Mouse (Mus musculus) spleen, adult 2 months (tissue): ENCODE measurements around the gene Slc35g2. TPM values are rescaled to one million over a fixed set of nuclear protein-coding genes. Genes with fewer than 3 reads are reported as not detected.

Experiments
- DNase-seq, 2 experiments: peaks; one replicate each; pipeline versions ENCODE4 v3.0.0 to v3.0.0-alpha.2; 2012 to 2021; ENCODE audit warnings: low spot score in 2 of 2, low read depth in 1 of 2
- H3K27ac ChIP-seq: fragments of 200-500 bp; 2 replicates; pipeline ENCODE4 v1.5.1; 2012; ENCODE audit warnings: low read length, inconsistent platforms; ENCODE audit not compliant: insufficient read depth
- H3K27me3 ChIP-seq: fragments of 200-500 bp; 2 replicates; pipeline ENCODE4 v1.6.1; 2012; ENCODE audit warnings: mild to moderate bottlenecking, moderate library complexity, low read length, inconsistent platforms; ENCODE audit not compliant: control insufficient read depth, insufficient read depth
- H3K36me3 ChIP-seq: fragments of 200-500 bp; 2 replicates; pipeline ENCODE4 v1.6.1; 2012; ENCODE audit warnings: mild to moderate bottlenecking, low read length, inconsistent platforms; ENCODE audit not compliant: control insufficient read depth, insufficient read depth
- H3K4me1 ChIP-seq: fragments of 200-500 bp; 2 replicates; pipeline ENCODE4 v1.6.1; 2011; ENCODE audit warnings: inconsistent platforms; ENCODE audit not compliant: control insufficient read depth, insufficient read depth, insufficient read length
- H3K4me3 ChIP-seq: fragments of 200-500 bp; 2 replicates; pipeline ENCODE4 v1.5.1; 2011; ENCODE audit warnings: mild to moderate bottlenecking, inconsistent platforms; ENCODE audit not compliant: insufficient read depth, insufficient read length; ENCODE audit errors: extremely low read depth
- CTCF ChIP-seq: fragments of 200-500 bp; IDR thresholded peaks from 2 replicates; pipeline ENCODE4 v1.5.1; 2011; ENCODE audit warnings: mild to moderate bottlenecking, inconsistent platforms; ENCODE audit not compliant: insufficient read depth, insufficient read length, insufficient replicate concordance; ENCODE audit errors: extremely low read depth
- POLR2A ChIP-seq: fragments of 200-500 bp; IDR thresholded peaks from 2 replicates; pipeline ENCODE4 v1.6.1; 2011; ENCODE audit warnings: low read depth, low read length, inconsistent platforms
- WGBS: fragments of 180-500 bp; shearing (Covaris S2); methylation state at CpG from one replicate; pipeline ENCODE4 v1.1.7; 2018; 5-methylcytosine and 5-hydroxymethylcytosine counted together
- polyA plus RNA-seq: library from polyadenylated mRNA; depleted of rRNA; stranded (reverse); fragments of >200 nt; gene quantifications from 2 replicates; pipeline ENCODE4 v1.2.3, GENCODE M21; 2012

Slc35g2 gene
- polyA plus RNA-seq, 1 experiment: 0.14 TPM

GRCm38 (mm10) chr9:100599761-100600328 lies 29.0 kb upstream of the Slc35g2 start:
- no peak overlapping the region for H3K27ac ChIP-seq
- DNase-seq: no peak
- H3K4me3 ChIP-seq: no peak overlapping the region
- TF ChIP-seq POLR2A: no peak
- no peak for TF ChIP-seq CTCF
- whole genome bisulfite sequencing: 89% methylated on average over 3 of the region's 3 CpGs
- no peaks in the 10 kb centered on the region for H3K4me1 ChIP-seq
- H3K27me3 ChIP-seq: no peaks in the 10 kb centered on the region
- no peaks in the 10 kb centered on the region for H3K36me3 ChIP-seq

DNA sequence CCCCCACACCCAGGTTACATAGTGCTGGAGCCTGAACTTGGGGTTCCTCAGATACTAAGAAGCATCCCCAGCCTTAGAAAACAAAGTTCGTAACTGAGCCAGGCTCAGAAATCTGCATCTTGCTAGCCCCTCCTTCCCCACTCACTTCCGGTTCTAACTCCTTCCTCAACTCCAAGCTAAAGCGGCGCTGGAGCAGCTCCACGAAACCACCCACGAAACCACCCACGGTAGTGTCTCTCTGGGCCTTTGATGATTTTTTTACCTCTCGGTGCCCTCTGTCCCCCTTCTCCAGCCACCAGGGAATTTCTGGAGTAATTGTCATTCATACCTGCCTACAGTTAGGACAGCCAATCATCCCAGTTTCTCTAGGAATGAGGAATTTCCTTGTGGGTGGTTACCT lies 26.7 kb upstream of the Slc35g2 start, which contains the start of gene Stag1:
TSS of gene Stag1 (plus strand) at position 253 of the 400 bp plus-strand sequence.
- H3K27ac ChIP-seq: no peak within 1 kb of the TSS
- H3K4me3 ChIP-seq: no peak within 1 kb of the TSS
- no peak for TF ChIP-seq POLR2A
- no peak for TF ChIP-seq CTCF
- no peaks in the 10 kb centered on the region for H3K27me3 ChIP-seq
- no peak for DNase-seq
- 84% methylated on average over 8 of the region's 8 CpGs for WGBS
- H3K36me3 ChIP-seq: no peaks in the 10 kb centered on the region
- no peaks in the 10 kb centered on the region for H3K4me1 ChIP-seq

GRCm38 (mm10) chr9:100596317-100596716 lies 25.4 kb upstream of the Slc35g2 start:
- Histone ChIP-seq H3K4me3 (no peak overlapping the region), H3K36me3 (no peaks in the 10 kb centered on the region), H3K27ac (no peak overlapping the region), H3K4me1 (no peaks in the 10 kb centered on the region), H3K27me3 (no peaks in the 10 kb centered on the region)
- DNase-seq: no peak
- WGBS: 89% methylated on average over 8 of the region's 8 CpGs
- no peak for TF ChIP-seq POLR2A
- no peak for TF ChIP-seq CTCF

DNA sequence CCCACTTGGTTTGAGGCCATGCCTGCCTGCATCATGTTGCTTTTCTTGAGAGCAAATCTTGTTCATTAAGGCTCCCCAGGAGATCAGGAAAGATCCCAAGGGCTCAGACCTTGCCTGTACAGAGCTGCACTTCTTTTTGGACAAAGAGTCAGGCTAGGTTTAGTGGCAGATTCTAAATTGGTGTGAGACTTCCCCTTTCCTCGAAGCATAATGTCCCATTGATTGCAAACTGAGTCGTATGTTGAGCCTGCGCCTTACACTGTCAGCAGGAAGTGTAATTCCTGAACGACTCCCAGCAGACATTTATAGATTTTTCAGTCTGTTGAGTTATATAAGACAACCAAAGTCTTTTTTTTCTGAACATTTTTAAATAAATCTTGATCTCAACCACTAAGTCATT lies 19.6 kb upstream of the Slc35g2 start:
- H3K27me3 ChIP-seq: no peaks in the 10 kb centered on the region
- 17% methylated on average over 4 of the region's 4 CpGs for WGBS
- no peak overlapping the region for H3K27ac ChIP-seq
- no peak for DNase-seq
- H3K36me3 ChIP-seq: no peaks in the 10 kb centered on the region
- H3K4me1 ChIP-seq: no peaks in the 10 kb centered on the region
- no peak overlapping the region for H3K4me3 ChIP-seq
- TF ChIP-seq CTCF (no peak), POLR2A (no peak)

DNA sequence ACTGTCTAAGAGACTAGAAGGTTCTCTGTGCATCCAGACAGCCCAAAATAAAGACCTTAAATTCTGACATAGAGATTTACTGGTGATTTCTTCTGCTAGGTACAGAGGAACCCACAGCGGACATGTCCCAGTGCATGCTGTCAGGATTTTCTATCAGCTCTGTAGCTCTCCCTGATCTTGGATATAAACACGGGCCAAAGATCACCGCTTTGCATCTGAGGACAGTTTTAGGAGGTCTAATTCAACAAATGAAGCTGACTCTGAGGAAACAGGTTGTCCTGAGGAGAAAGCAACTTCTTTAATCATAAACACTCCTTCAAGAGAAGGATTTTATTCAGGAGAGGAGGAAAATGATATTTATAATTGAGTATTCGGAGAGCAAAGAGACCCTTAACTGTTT lies 13.1 kb upstream of the Slc35g2 start:
- WGBS: 92% methylated on average over 4 of the region's 4 CpGs
- TF ChIP-seq CTCF (no peak), POLR2A (no peak)
- Histone ChIP-seq H3K4me1 (no peaks in the 10 kb centered on the region), H3K27me3 (no peaks in the 10 kb centered on the region), H3K4me3 (no peak overlapping the region), H3K36me3 (no peaks in the 10 kb centered on the region), H3K27ac (no peak overlapping the region)
- DNase-seq: no peak

GRCm38 (mm10) chr9:100582883-100583575 lies 12.1 kb upstream of the Slc35g2 start:
- Histone ChIP-seq H3K4me1 (no peaks in the 10 kb centered on the region), H3K36me3 (no peaks in the 10 kb centered on the region), H3K27ac (no peak overlapping the region), H3K4me3 (no peak overlapping the region), H3K27me3 (no peaks in the 10 kb centered on the region)
- DNase-seq: no peak
- WGBS: 75% methylated on average over 13 of the region's 13 CpGs
- no peak for TF ChIP-seq POLR2A
- TF ChIP-seq CTCF: no peak
